Mouse (Mus musculus): ENCODE measurements around the gene Lcn2.

Lcn2 gene

DNA sequence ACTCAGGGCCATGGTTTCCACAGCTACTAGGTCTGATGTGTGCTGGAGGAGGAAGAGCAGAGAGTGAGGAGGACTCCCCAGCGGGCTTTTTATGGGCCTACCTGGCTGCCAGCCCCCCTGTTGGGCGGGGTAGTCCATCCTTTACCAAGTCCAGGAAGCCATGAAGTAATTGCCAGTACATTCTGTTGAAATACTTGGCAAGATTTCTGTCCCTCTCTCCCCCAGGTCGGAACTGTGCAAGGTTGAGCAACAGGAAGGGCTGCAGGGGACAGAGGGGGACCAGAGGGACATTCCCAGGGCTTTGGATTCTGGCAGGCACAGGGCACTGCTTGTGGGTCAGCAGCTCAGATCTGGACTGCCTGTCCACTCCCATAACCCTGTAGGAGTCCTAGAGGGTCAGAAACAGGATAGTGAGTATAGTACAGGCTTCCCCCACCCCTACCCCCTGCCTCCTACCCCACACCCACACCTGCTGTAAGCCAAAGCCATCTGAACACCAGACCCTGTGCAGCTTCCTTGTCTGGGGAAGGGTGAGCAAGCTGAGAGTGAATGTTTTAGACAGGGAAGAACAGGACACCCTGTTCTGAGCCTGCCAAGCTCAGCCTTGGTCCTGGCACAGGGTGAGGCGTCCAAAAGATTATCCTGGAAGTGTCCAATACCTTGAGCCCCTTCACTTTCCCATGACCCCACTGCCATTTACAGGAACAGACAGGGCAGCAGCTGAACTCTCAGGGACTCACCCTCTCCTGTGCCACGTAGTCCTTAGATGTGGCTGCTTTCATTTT lies at the start of gene Lcn2:
TSS of gene Lcn2 (minus strand) at position 547 of the 785 bp plus-strand sequence.
- DNase-seq = no peak

DNA sequence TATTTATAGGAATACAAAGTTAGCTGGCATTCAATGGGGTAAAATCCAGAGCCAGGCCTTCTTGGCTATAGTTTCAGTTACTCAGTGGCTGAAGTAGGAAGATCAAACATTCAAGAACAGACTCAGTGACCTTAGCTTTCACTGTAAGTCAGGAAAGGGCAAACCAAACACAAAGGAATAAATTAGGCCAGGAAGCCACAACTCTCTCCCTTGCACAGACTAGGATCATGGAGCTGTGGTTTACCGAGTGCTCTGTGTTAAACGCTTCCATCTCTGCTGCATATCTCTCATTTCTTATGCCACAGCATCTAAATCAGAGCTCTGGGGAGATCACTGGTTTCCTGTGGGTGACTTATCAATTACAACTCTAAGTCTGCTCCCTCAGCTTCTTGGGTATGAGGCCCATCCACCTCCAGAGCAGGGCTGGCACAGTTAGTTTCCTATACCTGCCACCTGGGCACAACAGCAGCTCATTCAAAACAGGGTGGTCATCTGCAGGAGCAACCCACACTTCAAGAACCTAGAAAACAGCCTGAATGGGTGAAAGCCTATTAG lies 49.6 kb upstream of the Lcn2 start:
- no peak for DNase-seq

DNA sequence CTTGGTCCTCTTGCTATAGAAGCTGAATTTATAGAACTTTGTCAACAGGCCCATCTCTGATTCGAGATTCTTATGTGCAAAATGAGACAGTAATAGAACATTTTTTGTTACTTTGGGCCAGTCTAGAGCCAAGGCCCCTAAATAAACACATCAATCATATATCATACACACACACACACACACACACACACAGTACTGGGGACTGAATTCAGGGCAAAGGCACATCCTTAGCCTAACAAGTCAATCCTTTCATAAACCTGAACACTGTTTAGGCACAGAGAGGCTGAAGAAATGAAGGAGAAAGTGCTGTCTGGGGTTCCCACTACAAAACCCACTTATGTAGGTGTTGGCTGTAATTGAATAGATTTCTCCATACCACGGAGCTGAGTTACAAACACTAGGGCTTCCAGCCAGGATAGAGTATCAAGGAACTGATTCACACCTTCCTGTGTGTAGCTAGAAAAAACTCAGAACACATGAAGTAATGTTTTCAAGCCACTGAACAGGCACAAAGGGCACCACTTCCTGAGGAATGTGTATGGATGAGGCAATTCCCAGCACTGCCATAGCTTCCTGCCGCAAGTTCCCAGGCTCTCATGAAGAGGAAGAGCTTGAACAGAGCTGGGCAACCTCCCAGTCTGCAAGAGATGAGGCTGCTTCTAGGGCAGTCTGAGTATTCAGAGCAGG lies 48.8 kb upstream of the Lcn2 start:
- no peak for DNase-seq

DNA sequence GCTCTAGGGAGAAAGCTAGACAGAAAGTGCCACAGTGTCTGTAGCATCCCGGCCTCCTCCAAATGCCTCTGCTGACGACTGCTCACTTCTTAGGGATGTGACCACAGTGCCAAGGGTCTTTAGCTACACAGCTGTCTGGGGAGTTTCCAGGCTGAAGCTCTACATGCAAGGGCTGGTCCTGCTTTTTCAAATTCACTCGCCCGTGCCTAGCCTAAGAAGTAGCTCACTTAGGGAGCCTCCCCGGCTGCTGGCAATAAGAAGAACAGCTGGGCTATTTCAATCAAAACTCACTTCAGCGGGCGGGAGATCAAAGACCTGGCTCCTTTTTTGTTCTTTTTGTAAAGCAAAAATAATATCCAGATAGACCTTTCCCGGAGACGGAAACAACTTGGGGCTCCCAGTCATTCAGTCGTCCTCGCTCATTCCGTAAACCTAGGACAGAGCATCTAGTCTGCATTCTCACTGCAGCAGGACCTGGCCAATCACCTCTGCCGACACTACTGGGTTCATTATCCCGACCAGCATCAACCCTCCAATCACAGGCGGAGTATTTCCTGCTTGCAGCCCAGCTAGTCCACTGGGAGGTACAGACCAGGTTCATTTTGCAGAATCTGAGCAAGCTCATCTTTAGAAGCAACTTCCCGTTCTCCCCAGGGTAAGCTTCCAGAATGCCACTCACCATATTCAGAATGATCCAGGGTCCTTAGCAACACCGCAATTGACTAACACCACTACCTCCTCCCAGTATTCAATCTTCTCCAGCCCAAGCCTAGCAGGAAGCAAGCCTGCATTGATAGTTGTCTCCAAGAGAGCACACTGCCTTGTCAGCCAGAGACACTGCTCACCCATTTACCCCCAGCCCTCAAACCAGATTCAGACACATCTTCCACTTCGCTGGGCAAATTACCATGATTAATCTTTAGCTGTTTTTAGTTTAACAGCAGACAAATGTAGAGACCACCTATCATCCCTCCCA lies 42.9 kb upstream of the Lcn2 start:
- DNase-seq = peak; percentile 73

DNA sequence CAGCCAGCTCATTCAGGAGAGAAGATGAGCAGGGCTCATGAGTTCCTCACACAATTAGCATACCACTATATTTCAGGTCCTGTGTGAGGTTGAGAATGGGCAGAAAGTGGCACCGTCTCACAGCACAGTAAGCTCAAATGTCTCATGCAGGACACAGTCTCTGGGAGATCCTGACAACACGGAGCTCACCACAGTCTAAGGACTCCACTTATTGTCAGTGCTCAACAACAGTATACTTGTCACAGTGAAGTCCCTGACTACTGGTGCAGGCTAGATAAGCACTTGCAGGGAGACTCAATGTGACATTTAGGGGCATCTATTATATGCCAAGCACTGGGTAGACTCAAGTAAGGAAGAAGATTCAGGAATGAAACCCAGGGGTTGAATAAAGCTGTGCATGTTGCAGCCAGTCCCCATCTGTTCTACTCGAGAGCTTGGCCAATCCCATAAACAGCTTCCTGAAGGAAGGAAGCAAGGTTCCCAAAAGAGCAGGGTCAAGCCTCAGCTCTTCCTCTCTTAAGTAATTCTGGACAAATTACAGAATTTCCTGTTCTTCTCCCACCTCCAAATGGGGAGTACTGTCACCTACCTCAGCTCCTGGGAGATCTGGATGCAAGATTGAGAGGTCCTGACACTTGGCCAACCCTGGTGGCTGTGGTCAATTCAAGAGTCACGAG lies 41.3 kb upstream of the Lcn2 start:
- DNase-seq = no peak

DNA sequence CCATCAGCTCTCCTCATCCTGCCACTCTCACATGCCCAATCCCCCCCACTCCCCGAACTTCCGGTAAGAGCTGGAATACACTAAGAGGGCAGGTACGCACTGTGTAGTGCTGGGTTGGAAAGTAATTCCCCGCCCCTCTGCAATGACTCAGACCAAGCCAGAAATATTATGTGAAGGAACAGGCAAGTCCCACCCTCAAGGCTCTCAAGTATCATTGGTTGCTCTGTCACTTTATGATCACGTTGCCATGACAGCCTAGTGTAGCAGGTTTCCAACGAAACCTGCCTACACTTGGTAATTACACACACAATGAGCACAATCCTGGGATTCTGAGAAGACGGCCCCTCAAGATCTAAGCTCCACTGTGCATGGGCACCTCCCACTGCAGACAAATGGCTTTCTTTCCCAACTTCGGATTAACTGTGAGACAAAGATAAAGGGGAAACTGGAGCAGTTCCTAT lies 40.2 kb upstream of the Lcn2 start:
- no peak for DNase-seq

DNA sequence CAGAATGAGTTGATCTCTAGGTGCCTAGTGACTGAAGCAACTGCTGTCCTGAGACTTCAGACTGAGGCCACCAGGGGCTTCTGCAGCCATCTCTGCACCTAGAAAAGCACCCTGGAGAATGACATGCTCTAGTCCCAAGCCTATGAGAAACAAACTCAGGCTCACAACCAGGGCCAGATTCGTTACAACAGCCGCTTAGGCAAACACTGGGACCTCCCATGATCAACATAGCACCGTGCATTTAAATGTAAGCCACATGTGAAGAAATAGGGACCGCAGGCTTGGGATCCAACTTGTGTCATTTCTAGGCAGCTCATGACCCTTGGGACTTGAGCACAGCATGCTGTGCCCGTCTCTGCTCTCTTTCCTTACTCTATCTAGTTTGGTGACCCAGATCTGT lies 39.7 kb upstream of the Lcn2 start:
- DNase-seq = no peak

DNA sequence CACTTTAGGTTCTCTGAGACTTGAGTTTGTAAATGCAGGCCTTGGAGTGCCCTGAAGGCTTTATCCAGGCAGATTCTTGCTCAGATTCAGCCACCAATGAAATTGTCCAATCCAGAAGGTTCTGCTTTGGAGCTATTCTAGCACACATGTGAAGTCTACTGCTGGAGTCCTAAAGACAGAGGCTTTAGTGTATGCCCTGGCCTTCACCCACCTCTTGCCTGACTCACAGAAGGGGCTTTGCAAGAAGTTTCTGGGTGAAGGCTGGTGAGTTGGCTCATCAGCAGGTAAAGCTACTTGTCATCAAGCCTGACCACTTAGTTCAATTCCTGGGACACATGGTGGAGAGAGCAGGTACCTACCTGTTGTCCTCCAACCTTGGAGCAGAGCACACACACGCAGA lies 38.1 kb upstream of the Lcn2 start:
- no peak for DNase-seq

DNA sequence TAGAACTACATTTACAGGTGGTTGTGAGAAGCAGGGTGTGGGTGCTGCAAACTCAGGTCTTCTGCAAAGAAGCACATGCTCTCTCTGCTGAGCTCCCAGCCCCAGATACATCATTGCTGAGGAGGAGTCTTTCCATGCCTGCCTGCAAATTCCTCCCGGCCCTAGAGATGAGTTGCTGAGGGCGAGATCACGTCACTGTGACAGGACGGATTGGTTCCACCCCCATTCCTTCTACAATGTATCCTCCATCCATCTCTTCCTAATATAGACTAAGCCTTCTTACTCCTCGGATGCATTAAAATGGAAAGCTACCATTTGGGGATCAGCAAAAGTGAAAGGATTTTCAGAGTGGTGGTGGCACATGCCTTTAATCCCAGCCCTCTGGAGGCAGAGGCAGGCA lies 37.5 kb upstream of the Lcn2 start:
- no peak for DNase-seq

DNA sequence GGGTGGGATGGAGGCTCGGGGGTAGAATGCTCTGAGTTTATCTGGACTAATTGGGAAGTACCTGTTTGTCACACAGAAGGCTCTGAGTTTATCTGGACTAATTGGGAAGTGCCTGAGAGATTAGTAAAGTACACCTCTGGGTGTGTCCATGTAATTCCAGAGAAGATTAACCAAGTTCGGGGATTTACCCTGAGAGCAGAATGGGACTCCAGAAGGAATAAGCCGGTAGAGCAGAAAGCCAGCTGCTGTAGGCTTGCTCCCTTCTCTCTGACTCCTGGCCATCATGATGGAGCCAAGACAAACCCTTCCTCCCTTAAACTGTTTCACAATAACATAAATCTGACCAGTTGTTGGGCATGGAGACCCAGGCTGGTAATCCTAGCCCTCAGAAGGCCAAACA lies 36.7 kb upstream of the Lcn2 start:
- DNase-seq = no peak

DNA sequence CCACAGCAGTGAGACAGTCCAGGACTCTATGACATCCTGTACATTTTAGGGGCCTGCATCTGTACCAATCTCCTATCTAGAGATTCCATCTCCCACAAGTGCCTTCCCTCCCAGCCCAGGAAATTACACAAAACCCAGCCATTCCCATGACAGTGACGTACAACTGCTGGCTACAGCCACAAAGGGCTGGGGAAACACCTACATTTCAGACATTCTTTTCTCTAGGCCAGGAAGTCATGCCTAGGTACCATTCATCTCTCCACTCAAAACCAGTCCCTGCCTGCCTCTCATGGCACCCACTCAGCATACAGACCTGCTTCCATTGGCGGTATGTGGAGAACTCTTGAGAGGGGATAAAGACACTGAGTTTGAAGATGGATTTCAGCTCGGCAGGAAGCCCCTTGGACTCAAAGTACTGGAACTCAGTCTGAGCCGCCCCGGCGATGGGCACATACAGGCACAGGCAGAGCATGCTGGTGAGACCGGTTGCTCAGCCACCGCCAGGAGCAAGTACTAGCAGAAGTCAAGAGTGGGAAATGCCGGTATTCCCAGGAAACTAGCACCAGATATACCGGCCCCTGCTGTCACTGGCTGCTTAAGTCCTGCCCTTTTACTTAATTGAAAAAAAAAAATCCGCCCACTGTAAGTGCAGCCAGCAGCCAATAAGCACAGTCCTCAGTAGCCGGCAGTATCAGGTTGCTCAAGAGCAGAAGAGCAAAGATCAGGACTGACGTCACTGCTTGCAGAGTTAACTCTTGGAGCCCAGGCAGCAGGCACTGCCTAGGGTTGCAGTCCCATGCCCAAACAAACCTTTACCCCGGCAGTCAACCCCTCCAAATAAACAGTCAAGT lies 35.7 kb upstream of the Lcn2 start:
- no peak for DNase-seq

DNA sequence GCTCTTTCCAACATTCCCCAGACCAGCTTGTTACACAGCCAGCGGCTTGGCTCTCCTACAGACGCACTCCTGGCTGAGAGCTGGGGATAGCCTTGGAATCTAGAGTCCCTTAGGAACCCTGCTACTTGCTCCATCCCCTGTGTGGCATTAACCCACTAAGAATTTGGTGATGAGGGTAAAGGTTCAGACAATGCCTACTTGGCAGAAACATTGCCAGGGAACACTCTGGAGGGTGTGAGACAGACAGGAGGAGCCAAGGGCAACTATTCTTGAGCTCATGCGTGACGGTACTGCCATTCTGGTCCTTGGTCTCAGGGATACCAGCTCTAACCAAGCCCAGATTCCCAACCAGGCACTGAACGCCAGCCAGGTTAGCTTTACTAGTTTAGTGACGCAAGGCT lies 33.8 kb upstream of the Lcn2 start:
- no peak for DNase-seq

DNA sequence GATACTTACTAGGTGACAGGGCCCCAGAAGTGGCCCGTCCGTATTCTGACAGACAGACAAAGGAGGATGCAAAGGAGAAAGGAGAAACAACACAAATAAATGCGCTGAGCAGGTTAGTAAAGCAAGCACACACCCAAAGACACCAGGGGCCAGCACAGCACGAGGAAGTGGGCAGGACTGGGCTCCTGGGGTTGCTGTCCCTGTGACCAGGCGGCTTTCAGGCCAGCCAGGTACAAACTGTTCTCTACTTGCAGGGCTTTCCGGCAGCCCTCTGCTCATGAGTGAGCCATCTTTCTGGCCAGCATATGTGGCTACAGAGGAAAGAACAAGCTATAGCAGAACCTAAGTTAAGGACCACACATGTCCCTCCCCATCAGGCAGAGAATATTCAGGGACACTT lies 32.6 kb upstream of the Lcn2 start:
- DNase-seq = no peak

DNA sequence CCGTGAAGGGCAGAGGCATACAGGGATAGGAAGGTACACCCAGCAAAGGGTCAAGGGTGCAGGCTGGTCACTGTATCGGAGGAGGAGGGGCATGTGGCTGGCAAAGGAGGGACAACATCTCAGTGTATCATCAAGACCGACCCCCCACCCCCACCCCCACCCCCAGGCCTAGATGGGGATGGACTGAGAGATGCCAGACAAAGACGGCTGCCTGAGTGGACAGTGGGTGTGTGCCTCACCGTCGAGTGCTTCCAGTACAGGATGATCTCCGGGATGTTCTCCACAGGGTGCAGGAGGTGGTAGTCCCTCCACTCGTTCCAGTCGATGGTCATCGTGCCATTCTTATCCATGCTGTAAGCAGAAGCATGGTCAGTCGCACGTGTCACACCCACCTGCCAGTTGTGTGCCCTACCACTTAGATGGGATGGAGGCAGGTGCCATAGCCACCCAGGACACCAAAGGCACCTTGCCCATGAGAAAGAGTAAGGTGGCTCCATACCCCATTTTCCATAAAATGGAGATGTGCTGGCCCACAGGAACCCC lies 32.1 kb upstream of the Lcn2 start:
- DNase-seq = no peak

DNA sequence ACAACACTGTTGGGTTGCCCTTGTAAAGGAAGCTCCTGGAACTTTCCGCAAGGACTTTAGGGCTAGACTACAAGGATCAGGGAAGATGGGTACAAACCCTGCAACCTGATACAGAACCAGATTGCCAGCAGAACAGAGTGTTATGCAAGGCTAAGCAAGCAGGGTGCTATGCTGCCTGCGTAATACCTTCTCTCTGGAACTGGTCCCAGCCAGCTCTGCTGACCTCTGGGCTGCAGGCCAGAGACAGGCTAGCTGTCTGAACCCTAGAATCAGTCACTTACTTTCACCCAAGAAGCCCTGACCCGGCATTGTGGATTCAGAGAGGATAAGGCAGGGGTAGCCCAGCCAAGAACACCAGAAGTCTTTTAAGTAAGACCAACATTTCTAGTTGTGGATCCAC lies 31.3 kb upstream of the Lcn2 start:
- no peak for DNase-seq

DNA sequence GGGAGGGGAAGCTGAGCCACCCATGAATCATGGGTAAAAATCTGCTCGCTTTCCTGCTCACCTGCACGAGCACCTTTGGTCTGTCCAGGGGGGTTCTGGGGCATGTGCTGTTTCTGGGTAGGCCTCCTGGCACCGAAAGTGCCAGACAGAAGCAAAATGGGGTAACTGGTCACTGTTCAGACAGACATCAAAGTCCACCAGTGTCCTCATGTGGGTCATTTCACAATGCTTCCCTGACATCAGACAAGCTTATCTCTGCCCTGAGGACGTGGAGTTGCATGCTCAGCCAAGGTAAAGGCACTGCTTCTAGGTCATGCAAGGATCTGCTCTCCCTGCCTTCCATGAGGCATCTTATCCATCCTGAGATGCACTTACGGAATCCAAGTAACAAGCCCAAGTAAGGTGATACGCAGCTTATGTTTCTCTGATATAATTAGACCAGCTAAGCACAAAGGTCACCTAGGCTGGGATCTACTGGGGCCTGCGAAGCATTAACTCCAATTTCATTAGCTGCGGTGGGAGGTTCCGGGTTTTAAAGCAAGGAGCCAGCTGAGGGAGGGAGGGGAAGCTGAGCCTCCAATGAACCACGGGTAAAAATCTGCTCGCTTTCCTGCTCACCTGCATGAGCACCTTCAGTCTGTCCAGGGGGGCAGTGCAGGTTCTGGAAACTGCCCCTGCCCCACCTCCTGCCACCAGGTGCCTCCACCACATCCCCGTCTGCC lies 30.5 kb upstream of the Lcn2 start:
- no peak for DNase-seq

DNA sequence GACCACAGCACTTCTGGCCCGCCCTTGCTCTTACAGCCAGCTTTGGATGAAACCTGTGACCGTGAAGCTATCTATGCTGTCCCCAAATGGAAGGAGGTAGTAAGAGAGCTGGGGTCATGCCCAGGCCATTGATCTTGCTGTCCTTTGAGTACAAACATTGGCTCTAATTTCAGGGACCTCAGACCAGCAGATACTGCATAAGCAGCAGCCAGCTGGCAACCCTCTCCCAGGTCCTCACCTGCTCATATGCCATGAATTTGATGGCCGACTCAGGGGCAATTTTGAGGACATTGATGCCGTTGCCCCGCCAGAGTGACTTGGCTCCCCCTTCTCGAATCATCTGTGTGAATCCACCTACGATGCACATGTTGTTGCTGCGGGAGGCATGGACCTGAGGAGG lies 29.4 kb upstream of the Lcn2 start:
- no peak for DNase-seq

DNA sequence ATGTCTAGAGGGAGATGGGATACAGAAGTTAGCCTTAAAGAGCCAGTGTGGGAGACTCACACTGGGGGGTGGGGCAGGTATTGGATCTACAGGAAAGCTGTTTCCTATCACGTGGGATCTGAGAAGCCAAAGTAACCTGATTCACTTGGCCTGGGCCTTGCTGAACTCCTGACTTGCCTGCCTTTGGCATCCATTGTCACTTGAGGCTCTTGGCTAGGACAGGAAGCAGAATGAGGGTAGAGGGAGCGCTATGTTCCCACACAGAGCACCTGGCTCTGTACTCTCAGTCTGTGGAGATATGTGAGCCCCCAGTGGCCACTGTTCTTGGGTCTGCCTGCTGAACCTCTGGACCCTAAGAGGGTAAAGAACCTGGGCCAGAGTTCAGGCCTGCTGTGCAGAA lies 28.5 kb upstream of the Lcn2 start:
- no peak for DNase-seq

DNA sequence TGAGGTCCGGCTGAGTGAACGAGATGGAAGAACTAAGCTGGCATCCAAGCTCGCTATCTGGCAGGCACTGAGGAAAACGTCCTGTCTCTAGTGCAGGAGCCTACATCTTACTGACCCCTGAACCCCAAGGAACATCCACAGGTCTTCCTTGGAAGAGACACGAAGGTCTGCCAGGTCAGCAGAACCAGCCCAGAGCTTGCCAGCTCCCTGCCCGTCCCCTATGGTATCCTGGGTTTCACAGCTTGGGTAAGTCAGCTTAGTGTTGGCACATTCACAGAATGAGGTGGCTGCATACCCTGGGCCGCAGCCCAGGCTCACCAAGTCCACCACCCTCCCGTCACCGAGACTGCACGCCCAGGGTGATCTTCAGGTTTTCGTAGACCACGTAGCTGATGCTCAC lies 27.7 kb upstream of the Lcn2 start:
- DNase-seq = no peak

DNA sequence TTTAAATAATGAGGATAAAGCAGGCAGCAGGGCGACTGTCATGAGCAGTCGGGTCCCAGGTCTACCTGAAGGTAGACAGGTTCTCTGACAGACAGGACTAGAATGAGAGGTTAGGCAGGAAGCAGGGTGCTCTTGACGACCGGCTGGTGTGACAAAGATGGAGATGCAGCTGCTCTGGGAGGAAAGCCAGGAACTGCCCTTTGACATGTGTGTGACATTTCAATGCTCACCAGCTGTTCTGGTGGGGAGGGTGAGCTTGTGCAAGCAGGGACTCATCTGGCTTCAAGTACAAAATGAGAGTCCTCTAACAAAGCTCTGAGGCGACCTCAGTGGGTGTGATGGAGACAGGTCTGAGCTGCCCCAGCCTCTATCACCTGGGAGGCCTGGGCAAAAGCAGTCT lies 25.9 kb upstream of the Lcn2 start:
- DNase-seq = no peak
